Mouse (Mus musculus): ENCODE results near the gene Fpgt. TPM values are rescaled to one million over a fixed set of nuclear protein-coding genes. Genes with fewer than 3 reads are reported as not detected.

The Fpgt gene
- polyA plus RNA-seq (2016; fragmentation: Nextera tagmentation; extraction: Ambion mirVana) = 14.7 and 16.2 TPM in 2 replicates

- H3K27me3 ChIP-seq (replicated peaks) = no peaks in the 10 kb centered on the region; the same call in 1 of the 2 replicates
- no peaks in the 10 kb centered on the region for H3K36me3 ChIP-seq
- peak within 1 kb of the TSS; percentile 74 for H3K27ac ChIP-seq (ENCODE audit: poor library complexity, severe bottlenecking)
- under 1% methylated on average over 45 of the region's 47 CpGs for WGBS
- H3K4me3 ChIP-seq = peak within 1 kb of the TSS; percentile 79
- no peaks in the 10 kb centered on the region for H3K9me3 ChIP-seq (replicated peaks)
- no peaks in the 10 kb centered on the region; the same call in 1 of the 2 replicates for H3K4me1 ChIP-seq (replicated peaks)
- peak within 1 kb of the TSS; percentile 71 for H3K4me2 ChIP-seq
- peak; percentile 99 for ATAC-seq (ENCODE audit: insufficient number of reproducible peaks, low FRiP score)
- peak within 1 kb of the TSS; percentile 74 for H3K9ac ChIP-seq
These were observed at the start of gene Fpgt, which contains the start of gene Lrriq3 for GRCm38 (mm10) chr3:155093116-155093956. TSS of gene Fpgt (minus strand) at chr3:155093403. TSS of gene Lrriq3 (plus strand) at chr3:155093434.

- no peaks in the 10 kb centered on the region for H3K9me3 ChIP-seq (replicated peaks)
- 79% methylated on average over 11 of the region's 11 CpGs for WGBS
- no peaks in the 10 kb centered on the region for H3K4me1 ChIP-seq (replicated peaks)
- no peak overlapping the region for H3K4me3 ChIP-seq
- no peak overlapping the region for H3K27ac ChIP-seq (ENCODE audit: poor library complexity, severe bottlenecking)
- H3K36me3 ChIP-seq = no peaks in the 10 kb centered on the region
- H3K4me2 ChIP-seq = no peak overlapping the region
- no peak overlapping the region for H3K9ac ChIP-seq
- no peak for ATAC-seq (ENCODE audit: insufficient number of reproducible peaks, low FRiP score)
- H3K27me3 ChIP-seq (replicated peaks) = no peaks in the 10 kb centered on the region
These were observed 47.8 kb upstream of the Fpgt start for GRCm38 (mm10) chr3:155141047-155141446.

- no peak for ATAC-seq (ENCODE audit: insufficient number of reproducible peaks, low FRiP score)
- 83% methylated on average over 5 of the region's 5 CpGs for WGBS
- H3K36me3 ChIP-seq = no peaks in the 10 kb centered on the region
- H3K27ac ChIP-seq (ENCODE audit: poor library complexity, severe bottlenecking) = no peak overlapping the region
- no peaks in the 10 kb centered on the region for H3K4me1 ChIP-seq (replicated peaks)
- no peaks in the 10 kb centered on the region for H3K9me3 ChIP-seq (replicated peaks)
- H3K4me2 ChIP-seq = no peak overlapping the region
- H3K27me3 ChIP-seq (replicated peaks) = no peaks in the 10 kb centered on the region
- no peak overlapping the region for H3K4me3 ChIP-seq
- H3K9ac ChIP-seq = no peak overlapping the region
These were observed 44.5 kb upstream of the Fpgt start for GRCm38 (mm10) chr3:155137737-155138136.

GRCm38 (mm10) chr3:155105957-155106356 is 12.8 kb upstream of the Fpgt start:
- no peak for ATAC-seq (ENCODE audit: insufficient number of reproducible peaks, low FRiP score)
- no peaks in the 10 kb centered on the region for H3K27me3 ChIP-seq (replicated peaks)
- H3K4me2 ChIP-seq = no peak overlapping the region
- no peaks in the 10 kb centered on the region for H3K9me3 ChIP-seq (replicated peaks)
- no peak overlapping the region for H3K27ac ChIP-seq (ENCODE audit: poor library complexity, severe bottlenecking)
- no peaks in the 10 kb centered on the region for H3K4me1 ChIP-seq (replicated peaks)
- 52% methylated on average over 1 of the region's 1 CpGs for WGBS
- no peaks in the 10 kb centered on the region for H3K36me3 ChIP-seq
- H3K4me3 ChIP-seq = no peak overlapping the region
- H3K9ac ChIP-seq = no peak overlapping the region

GRCm38 (mm10) chr3:155099266-155099665 is 6.1 kb upstream of the Fpgt start:
- H3K4me1 ChIP-seq (replicated peaks) = no peaks in the 10 kb centered on the region
- WGBS = 72% methylated on average over 1 of the region's 1 CpGs

GRCm38 (mm10) chr3:155092081-155092480 is 1.1 kb downstream of the Fpgt start:
- ATAC-seq (ENCODE audit: insufficient number of reproducible peaks, low FRiP score) = no peak
- no peaks in the 10 kb centered on the region; the same call in 1 of the 2 replicates for H3K27me3 ChIP-seq (replicated peaks)
- H3K4me1 ChIP-seq (replicated peaks) = no peaks in the 10 kb centered on the region; the same call in 1 of the 2 replicates
- H3K9me3 ChIP-seq (replicated peaks) = no peaks in the 10 kb centered on the region
- H3K27ac ChIP-seq (ENCODE audit: poor library complexity, severe bottlenecking) = no peak overlapping the region
- peak overlapping the region; percentile 79; the same call in 1 of the 2 replicates for H3K4me3 ChIP-seq
- 94% methylated on average over 6 of the region's 6 CpGs for whole genome bisulfite sequencing
- peaks cover 9% of the 10 kb centered on the region for H3K36me3 ChIP-seq
- peak overlapping the region; percentile 71 for H3K4me2 ChIP-seq
- no peak overlapping the region for H3K9ac ChIP-seq

More at GRCm38 (mm10) chr3:155099266-155099665, 6.1 kb upstream of the Fpgt start:
- H3K4me3 ChIP-seq = no peak overlapping the region
- no peaks in the 10 kb centered on the region for H3K36me3 ChIP-seq
- no peak overlapping the region for H3K9ac ChIP-seq
- no peaks in the 10 kb centered on the region for H3K9me3 ChIP-seq (replicated peaks)
- no peak overlapping the region for H3K4me2 ChIP-seq
- ATAC-seq (ENCODE audit: insufficient number of reproducible peaks, low FRiP score) = no peak
- H3K27ac ChIP-seq (ENCODE audit: poor library complexity, severe bottlenecking) = no peak overlapping the region
- no peaks in the 10 kb centered on the region; the same call in 1 of the 2 replicates for H3K27me3 ChIP-seq (replicated peaks)

- no peaks in the 10 kb centered on the region for H3K9me3 ChIP-seq (replicated peaks)
- ATAC-seq (ENCODE audit: insufficient number of reproducible peaks, low FRiP score) = no peak
- whole genome bisulfite sequencing = 78% methylated on average over 4 of the region's 4 CpGs
- no peaks in the 10 kb centered on the region for H3K27me3 ChIP-seq (replicated peaks)
- H3K36me3 ChIP-seq = no peaks in the 10 kb centered on the region
- H3K4me1 ChIP-seq (replicated peaks) = no peaks in the 10 kb centered on the region
- H3K4me3 ChIP-seq = no peak overlapping the region
- H3K27ac ChIP-seq (ENCODE audit: poor library complexity, severe bottlenecking) = no peak overlapping the region
- no peak overlapping the region for H3K4me2 ChIP-seq
- no peak overlapping the region for H3K9ac ChIP-seq
These were observed 15.3 kb downstream of the Fpgt start for GRCm38 (mm10) chr3:155077908-155078307.

- Histone ChIP-seq H3K9ac (no peak overlapping the region), H3K9me3 (replicated peaks) (no peaks in the 10 kb centered on the region), H3K27me3 (replicated peaks) (no peaks in the 10 kb centered on the region), H3K4me1 (replicated peaks) (no peaks in the 10 kb centered on the region), H3K36me3 (no peaks in the 10 kb centered on the region), H3K4me3 (no peak overlapping the region), H3K4me2 (no peak overlapping the region), H3K27ac (ENCODE audit: poor library complexity, severe bottlenecking) (no peak overlapping the region)
- ATAC-seq (ENCODE audit: insufficient number of reproducible peaks, low FRiP score) = no peak
These were observed 33.8 kb downstream of the Fpgt start for GRCm38 (mm10) chr3:155059449-155059822.

GRCm38 (mm10) chr3:155058800-155059448 is 34.3 kb downstream of the Fpgt start:
- no peak for ATAC-seq (ENCODE audit: insufficient number of reproducible peaks, low FRiP score)
- 73% methylated on average over 6 of the region's 6 CpGs for WGBS
- no peaks in the 10 kb centered on the region for H3K36me3 ChIP-seq

GRCm38 (mm10) chr3:155057566-155057965 is 35.6 kb downstream of the Fpgt start:
- no peak overlapping the region for H3K27ac ChIP-seq (ENCODE audit: poor library complexity, severe bottlenecking)
- H3K9ac ChIP-seq = no peak overlapping the region
- no peaks in the 10 kb centered on the region for H3K27me3 ChIP-seq (replicated peaks)
- peaks cover 5% of the 10 kb centered on the region; the same call in 1 of the 2 replicates for H3K4me1 ChIP-seq (replicated peaks)
- H3K4me2 ChIP-seq = no peak overlapping the region
- H3K9me3 ChIP-seq (replicated peaks) = no peaks in the 10 kb centered on the region
- H3K36me3 ChIP-seq = no peaks in the 10 kb centered on the region
- H3K4me3 ChIP-seq = no peak overlapping the region
- ATAC-seq (ENCODE audit: insufficient number of reproducible peaks, low FRiP score) = no peak

More at GRCm38 (mm10) chr3:155058800-155059448, 34.3 kb downstream of the Fpgt start:
- Histone ChIP-seq H3K27me3 (replicated peaks) (no peaks in the 10 kb centered on the region), H3K9me3 (replicated peaks) (no peaks in the 10 kb centered on the region), H3K27ac (ENCODE audit: poor library complexity, severe bottlenecking) (no peak overlapping the region), H3K4me2 (no peak overlapping the region), H3K4me1 (replicated peaks) (no peaks in the 10 kb centered on the region), H3K4me3 (no peak overlapping the region), H3K9ac (no peak overlapping the region)

- no peak overlapping the region for H3K9ac ChIP-seq
- no peak for ATAC-seq (ENCODE audit: insufficient number of reproducible peaks, low FRiP score)
- no peak overlapping the region for H3K4me3 ChIP-seq
- no peaks in the 10 kb centered on the region for H3K36me3 ChIP-seq
- no peak overlapping the region for H3K27ac ChIP-seq (ENCODE audit: poor library complexity, severe bottlenecking)
- peaks cover 5% of the 10 kb centered on the region; the same call in 1 of the 2 replicates for H3K4me1 ChIP-seq (replicated peaks)
- no peaks in the 10 kb centered on the region for H3K9me3 ChIP-seq (replicated peaks)
- no peaks in the 10 kb centered on the region for H3K27me3 ChIP-seq (replicated peaks)
- no peak overlapping the region for H3K4me2 ChIP-seq
These were observed 36.6 kb downstream of the Fpgt start for GRCm38 (mm10) chr3:155056606-155057005.

All from heart, embryonic 12.5 days (tissue).